Mouse (Mus musculus) fibroblast of lung, adult 2 months (primary cell): Measurements from ENCODE around the gene Pard3b.

Source experiments
- DNase-seq: peaks from one replicate; pipeline ENCODE4 v3.0.0-alpha.2; 2011; ENCODE audit warnings: low read depth

Gene Pard3b

DNA sequence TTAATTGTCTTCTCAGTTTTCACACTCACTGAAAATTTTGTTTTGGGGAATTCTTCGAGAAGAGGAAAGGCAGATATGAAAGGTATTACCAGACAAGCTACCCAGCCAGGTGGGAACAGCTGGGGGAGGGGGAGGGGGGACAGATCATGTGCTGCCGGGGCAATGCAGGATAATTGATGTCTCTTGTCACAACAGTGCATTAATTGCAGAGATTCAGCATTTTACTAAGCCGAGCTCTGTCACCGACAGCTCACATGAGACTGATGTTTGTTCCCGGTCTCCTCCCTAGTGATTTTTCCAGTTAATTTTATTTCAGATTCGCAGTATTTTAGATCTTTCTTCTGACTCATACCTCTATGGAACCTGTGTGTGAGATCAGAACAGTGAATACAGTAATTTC is 850.2 kb downstream of the Pard3b start:
- DNase-seq: no peak

DNA sequence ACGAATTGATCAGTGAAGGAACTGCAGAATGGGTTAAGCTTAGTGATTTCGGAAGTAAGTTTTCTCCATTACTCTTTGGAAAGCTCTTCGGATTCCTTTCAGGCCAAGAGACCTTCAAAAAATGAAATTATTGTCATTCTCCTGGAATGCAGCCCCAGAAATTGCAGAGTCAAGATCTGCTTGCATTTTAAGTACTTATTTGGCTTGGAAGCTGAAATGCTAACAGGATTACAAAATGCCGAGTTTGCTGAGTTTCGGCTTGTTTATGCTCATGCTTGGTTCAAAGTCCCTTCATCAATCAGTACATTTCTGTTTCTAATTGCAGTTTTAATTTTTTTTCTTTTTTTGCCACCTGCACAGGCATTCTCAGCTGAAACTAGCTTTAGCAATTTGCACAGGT is 860.5 kb downstream of the Pard3b start:
- peak; percentile 27 for DNase-seq

DNA sequence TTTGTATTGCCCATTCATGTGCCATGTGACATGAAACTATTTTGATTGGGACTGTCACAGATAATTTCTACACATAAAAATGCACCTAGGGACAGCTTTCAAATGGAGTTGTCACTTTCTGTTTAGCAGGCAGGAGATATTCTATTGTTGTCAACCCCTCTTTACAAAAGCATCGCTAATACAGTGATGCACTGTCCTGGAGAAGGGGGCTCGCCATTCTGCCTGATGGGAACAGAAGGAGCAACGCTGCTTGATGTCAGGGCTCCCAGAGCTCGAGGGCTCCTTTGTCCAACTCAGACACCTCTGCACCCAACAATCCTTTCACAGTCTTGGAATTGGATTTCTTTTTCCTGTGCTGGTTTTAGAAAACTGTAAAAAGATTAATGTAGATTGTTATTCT is 871.9 kb downstream of the Pard3b start:
- DNase-seq: no peak

DNA sequence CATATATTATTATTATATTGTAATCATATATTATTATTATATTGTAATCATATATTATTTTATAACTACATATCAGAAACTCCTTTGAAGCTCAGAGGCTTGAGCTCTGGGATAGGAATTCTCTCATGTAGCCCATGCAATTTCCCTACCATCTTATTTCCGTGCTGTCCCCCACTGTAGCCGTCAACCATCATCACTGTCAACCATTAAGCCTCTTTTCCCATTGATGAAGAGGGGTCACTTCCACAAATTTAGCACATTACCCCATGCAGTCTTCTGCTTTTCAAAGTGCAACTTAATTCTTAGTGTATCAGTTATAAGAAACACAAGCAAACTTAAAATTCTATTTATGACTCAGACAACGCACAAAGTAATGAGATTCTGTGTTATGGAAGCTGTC is 873.1 kb downstream of the Pard3b start:
- DNase-seq: no peak

DNA sequence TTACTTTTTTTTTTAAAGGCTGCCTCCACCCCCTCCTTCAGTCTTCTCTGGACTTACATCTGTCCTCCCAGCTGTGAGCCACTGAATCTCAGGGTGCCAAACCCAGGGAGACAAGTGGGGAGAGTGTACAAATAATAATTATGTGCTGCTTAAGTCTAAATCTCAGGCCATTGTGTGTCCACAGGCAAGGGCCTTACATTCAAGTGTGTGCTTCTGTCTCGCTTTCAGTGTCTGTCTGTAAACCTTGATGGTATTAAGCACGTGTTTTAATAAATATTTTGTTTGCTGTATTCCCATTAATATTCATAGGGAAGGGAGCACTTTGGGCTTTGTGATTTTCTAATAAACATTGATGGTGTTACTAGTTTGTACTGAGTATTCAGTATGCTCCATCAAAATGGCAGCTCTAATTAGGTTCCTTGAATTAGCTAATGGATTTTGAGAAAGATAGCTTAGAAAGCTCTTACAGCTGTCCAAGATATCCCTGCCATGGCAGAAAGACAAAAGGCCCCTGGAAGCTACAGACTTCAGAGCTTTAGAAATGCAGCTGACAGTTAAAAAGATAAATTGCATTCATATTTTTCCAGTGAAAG is 880.1 kb downstream of the Pard3b start:
- no peak for DNase-seq

DNA sequence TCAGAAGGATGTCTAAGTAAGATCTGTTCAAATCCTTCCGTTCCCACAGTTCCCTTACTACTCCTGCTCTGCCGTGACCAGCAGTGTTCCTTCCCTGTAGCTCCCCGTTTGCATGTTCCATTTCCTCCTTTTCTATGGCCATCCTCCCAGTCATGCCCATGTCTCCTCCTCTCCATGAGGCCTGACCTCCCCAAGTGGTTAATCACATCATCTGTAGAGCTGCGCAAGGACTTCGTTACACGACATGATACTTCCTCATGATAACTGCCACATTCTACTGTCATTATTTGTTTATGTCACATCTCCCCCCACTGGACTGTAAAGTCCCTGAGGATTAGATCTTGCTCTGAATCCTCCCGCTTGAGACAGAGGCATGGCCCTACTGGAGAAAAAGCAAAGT is 882.7 kb downstream of the Pard3b start:
- DNase-seq: no peak

DNA sequence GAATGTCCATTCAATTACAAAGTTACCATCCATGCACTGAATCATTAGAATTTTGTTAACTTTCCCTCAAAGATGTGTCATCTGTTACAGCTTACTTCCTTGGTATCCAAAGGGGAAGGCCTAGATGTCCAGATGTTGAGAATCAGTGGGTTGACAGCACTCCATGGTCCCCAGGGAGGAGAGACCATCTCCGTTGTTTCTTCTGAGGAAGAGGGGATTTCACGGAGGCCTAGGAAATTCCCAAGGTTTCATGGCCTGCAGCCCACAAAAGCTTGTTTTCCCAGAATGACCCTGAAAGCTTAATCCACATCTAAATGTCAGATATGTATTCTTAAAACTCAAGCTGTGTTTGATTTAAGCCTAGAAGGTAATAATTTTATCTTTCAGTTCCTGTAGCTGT is 884.1 kb downstream of the Pard3b start:
- DNase-seq: no peak

DNA sequence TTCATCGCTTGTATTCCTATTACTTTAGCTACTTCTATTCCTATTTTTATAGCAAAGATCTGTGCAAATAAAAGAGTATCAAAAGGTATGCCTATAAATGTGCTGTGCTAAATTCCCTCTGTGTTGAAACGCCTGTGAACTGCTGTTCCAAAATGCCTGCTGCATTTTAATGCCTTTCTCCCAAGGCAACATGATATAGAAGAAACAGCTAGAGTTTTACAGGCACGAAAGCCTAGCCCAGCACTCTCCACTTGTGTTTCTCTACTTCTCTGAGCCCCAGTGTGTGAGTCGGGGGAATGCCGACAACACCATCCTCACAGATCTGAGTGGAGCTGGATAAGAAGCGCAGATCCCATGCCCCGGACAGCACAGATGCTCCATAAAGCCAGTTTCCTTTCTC is 889.2 kb downstream of the Pard3b start:
- no peak for DNase-seq

DNA sequence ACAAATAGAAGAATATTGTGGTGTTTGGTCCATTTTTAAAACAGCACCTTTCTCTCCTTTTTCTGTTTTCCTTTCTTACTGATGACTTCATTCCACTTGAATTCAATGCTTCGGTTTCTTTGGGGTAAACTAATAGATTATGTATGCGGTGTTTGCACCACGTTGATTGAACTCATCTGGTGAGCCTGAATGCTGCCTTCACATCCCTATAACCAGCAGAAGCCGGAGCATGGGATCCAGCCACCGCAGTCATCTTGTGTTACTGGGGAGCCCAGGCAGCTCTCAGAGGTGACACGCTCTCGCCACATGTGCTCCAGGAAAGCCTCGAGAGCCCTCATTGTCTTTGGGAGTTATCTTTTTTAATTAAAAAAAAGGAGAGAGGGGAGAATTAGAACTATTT is 891.3 kb downstream of the Pard3b start:
- DNase-seq: no peak

DNA sequence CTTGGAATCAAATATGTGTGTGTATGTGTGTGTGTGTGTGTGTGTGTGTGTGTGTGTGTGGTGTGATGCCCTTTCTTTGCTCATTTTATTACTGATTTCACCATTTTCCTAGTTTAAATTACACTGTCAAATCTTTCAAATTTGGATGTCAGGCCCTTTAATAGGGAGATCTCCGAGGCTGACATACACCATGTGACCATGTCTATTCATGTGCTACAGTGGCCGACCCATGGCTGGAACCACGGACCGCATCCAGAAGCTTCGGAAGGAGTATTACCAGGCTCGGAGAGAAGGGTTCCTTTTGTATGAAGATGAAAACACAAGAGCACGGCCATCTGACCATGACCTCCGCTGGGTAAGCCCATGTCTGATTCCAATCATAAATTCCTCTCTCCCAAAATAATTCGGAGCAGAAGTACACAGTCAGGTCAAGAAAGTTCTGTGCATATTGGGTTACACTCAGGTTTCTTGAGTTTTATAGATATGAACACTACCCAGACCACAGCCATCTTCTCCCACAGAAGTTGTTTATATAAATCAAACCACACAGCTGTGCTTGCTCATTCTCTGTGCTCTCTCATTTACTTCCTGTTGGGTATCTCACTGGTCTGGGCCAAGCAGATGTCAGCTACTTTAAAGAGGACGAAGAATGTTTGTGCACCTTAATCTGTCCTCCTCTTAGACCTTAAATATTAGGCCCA is 894.0 kb downstream of the Pard3b start:
- DNase-seq: peak; percentile 43

DNA sequence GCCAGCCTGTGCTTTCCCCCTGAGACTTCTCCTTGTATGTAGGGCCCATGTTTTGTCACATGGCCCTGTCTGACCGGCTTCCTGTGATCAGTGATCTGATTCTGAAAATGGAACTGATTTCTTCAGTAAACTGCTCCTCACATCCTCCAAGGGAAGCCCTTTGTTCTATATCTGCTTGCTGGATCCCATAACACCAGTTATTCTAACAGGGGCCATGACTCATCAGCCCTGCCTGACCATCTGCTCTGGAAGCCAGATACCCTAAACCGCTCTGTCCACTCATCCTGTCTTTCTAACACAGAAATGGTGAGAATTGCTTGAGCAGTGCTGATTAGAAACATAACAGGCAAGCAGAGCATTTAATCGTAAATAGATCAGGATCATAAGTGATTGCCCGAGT is 910.3 kb downstream of the Pard3b start:
- no peak for DNase-seq

DNA sequence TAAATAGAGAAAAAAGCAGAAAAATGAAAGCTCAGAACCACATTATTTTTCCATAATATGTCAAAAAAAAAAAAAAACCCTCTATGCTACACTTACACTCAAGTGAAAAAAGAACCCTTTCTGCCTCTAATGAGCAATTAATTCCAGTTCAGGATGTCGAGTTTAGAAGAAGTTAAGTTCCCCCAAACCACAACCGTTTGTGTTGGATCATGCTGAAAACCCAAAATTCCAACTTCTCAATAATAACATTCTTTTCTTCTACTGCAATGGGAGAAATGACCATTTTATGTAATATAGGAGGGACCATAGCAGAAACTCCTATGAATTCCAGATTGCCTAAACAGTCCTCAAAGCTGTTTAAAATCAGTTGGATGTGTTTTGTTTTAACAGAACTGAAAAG is 911.9 kb downstream of the Pard3b start:
- DNase-seq: peak; percentile 77

DNA sequence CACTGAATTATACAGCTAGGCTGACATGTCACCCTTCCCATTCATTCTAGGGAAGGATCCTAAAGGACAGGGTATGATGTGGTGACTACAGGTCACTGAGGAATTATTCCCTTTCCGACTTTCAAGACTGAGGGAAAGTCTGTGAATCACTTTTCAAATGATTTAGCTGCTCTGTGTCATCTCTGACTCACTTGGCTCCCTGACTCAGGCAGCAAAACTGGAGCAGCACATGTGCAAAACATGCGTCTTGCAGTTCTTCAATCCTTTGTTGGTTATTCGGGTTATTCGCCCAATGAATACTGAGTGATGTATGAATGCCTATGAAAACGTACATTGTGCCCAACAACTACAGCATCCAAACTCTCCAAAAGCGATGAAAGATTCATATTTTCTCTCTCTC is 912.9 kb downstream of the Pard3b start:
- peak; percentile 86 for DNase-seq

DNA sequence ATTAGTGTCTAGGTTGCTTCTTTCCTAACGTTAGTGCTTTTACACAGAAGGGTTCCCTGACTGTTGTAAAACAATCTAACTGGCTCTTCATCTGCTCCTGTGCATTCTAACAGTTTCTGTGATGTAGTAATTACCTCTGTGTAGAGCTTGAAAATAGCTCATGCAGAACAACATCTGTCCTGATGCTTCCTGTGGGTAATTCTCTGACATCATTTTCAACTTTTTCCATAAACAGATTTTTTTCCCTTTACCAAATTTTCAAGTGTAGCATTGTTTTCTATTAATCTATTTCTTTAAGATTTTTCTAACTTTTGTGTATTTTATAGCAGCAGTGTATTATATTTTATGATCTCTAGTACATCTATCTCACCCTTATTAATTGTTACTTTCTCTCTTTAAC is 917.2 kb downstream of the Pard3b start:
- no peak for DNase-seq

DNA sequence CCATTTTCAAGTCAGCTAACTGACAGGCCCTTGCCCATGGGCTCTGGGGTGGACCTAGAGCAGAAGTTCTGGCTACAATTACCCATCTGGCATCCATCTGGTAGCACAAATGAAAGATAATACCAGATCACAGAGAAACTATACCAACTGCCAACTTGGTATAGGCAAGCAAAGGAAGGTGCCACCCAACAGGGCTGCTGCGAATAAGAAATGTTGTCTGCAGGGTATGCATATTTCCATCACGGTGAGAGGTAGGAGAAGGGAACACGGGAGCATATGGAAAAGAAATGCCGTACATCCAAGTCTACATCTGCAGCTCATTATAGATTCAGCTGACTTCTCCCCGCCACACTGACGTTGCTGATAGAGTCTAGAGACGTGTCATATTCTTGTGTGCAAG is 924.4 kb downstream of the Pard3b start:
- no peak for DNase-seq

DNA sequence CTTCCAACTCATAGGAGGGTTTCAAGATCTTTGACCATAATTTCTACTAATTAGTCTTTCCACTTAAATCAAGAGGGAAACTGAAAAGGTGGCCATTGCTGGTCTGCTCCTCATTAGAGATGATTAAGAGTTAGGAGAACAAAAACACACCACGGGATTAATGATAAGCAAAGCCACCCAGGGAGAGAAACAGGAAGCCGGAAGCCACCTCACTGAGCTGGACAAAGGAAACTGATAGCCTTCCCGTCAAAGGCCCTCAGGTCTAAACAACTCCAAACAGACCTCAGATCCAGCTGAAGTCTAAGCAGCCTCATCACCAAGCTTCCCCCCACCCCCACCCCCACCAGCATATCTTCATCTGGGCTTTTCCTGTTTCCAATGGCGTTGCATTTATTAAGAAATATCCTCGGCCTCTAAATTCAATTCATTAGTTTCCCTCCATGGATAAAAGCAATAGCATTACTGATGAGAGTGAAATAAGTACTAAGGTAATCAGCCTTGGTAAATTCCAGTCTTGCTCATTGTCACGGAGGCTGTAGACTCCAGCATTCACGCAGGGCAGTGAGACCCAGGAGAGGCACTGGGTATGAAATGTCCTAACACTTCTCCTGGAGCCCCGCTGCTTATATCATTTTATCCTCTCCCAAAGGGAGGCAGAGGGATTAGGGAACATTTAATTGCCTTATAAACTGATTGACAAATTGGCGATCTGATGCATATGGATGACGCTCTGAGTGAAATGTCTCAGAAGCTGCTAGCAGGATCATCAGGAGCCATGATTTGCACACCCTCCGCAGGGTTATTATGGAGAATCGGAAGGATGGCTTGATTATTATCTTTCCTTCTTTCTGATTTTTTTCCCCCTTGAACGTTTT is 925.9 kb downstream of the Pard3b start:
- no peak for DNase-seq

DNA sequence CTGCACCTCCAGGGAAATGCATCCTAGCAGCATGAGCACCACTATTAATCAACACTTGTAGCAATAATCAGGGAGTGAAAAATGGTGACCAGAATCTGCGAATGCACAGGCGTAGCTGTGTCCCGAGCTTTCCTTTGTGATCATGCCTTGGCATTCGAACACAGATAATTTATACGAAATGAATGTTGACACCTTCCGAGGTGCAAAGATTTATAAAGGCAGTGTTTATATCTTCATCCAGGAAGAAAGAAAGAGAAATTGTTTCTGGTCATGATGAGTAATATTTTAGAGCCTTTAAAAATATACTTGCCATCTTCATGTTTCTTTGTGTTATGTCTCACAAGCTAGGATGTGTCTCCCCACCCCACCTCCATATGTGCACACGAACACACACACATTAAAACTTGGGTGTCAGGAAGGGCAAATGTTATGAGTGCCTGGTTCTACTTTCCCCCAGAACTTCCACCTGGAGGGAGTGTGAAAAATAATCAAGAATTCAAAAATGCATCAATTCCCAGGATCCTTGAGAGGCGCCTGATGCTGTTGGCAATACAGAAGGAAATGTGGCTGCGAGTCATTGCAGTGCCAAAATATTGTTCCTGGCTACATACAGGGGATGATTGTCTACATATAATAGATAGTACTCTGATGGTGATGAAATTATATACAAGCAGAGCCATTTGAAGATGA is 926.6 kb downstream of the Pard3b start:
- no peak for DNase-seq

DNA sequence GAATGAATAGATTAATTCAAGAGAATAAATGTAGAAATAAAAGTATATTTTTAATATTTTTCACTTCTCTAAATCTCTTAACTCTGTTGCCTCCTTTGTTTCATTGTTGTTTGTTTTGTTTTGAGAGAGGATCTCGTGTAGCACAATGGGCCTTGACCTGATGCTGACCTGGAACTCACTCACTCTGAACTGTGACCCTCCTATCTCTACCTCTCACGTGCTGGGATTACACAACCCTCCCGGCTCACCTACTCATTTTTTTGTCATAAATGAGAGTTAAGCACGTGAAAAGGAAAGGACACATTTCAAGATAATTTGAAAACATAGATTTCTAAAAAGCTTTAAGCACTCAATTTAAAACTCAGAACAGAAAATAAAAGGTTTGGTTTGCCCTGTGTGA is 928.0 kb downstream of the Pard3b start:
- no peak for DNase-seq

DNA sequence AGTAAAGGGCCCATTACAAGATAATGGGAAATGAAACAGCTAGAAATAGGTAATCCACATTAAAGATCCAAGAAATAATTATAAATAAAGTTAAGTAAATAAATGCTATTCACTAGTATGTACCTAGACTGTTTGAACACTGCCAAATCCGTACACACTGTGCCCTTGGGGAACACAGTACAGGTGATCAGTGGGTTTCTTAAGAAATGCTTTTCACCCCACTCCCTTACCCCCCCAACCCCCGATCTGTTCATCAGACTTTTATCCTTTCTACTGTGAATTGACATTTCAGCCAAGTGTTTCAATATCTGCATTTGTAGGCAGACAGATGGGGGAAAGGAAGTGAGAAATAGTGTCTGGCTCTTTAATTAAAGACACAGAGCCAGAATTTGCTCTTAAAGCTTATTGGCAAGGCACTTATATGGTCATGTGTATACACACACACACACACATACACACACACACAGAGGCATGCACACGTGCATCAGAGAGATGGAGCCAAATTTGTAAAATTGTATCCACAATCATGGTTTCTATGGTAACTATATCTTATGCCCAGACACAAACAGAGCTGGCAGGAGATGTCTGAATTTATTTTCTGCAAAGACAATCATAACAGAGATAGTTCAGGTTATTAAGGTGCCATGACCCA is 938.4 kb downstream of the Pard3b start:
- no peak for DNase-seq

DNA sequence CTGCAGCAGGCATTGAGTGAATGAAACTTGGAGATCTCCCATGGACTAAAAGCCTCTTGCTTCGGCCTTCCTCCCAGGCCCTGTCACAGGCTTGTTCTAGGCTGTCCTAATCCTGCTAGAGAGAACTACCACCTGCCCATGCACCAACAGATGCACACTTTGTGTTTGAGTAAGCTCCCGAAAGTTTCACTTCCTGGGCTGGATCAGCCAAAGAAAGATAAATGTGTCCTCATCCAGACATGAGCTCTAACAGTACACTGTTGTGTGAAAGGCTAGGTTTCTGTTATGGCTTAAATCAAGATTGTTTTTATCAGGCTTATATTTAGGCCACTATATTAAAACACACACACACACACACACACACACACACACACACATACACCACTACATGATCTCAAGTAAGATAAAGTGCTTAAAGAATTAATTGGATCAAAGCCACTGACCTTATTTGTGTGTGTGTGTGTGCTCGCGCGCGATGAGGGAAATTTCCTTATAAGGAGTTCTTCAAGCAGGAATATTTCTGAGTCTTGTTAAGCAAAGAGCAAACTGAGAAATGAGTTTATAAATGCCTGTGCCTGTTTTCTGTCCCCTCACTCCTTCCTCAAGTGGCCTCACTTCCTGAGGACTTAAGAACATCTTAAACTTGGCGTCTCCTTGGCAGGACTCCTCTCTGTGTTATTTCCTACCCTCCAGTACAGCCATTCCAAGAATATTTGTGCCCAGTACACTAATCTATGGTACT is 940.6 kb downstream of the Pard3b start:
- no peak for DNase-seq

DNA sequence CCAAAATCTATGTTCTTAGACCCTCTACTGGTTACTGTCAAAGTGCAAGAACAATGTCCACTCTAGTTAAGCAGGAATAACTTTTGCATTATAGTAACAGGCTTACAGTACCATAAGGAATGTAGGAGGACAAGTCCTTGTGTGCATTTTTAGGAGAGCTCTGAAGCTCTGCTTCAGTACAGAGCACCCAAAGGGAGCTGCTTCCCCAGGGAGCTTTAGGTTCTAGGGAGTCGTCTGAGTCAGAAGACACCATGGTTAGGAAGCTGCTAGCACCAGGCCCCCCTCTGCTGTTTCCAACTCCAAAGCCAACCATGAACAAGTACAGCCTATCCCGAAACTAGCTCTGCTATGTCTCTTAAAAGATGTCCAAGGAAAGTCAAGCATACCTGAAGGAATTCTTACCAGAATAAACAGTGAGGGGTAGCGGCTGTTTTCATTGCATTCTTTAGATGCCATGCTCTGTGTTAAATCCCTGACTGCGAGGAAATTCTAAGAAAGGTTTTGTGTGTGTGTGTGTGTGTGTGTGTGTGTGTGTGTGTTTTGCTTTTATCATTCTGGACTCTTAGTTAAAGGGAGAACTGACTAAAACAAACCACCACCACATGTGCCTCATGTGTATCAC is 941.8 kb downstream of the Pard3b start:
- DNase-seq: no peak
